Mouse (Mus musculus): Measurements from ENCODE around the gene Ubr1.

DNA sequence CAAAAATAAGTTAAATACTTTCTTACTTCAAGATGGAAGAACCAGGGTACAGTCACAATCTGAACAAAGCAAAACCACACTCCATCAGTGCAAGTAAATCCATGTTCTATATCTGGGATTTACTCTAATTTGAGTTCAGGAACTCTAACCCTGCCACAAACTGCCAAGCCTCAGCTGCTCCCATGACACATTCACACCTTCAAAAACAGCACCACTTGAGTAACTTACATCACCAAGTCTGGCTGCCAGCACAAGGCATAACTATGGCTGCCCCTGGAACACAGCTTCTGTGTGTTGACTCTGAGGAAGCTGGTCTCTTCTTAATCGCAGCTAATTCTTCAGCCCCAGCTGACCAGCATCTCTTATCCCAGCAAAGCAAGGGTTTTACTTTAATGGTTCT, 46.6 kb upstream of the Ubr1 start:
- TF ChIP-seq TBP (conservative IDR thresholded peaks at IDR 0.05; ENCODE audit: low read depth, low read length) (no peak), TCF12 (IDR thresholded peaks at IDR 0.05; ENCODE audit: low read depth, low read length) (no peak), GABPA (IDR thresholded peaks at IDR 0.05; ENCODE audit: insufficient replicate concordance, low read depth, low read length) (no peak), POLR2A (IDR thresholded peaks at IDR 0.05; ENCODE audit: low read depth, low read length) (no peak), CTCF (conservative IDR thresholded peaks at IDR 0.05 in 1 of 2, IDR thresholded peaks at IDR 0.05 in 1 of 2; ENCODE audit: low read depth in 2 of 2, low read length in 2 of 2) (no peak)

All from CH12.LX (cell line).